Mouse (Mus musculus) neutrophil, adult 65 days (primary cell): ENCODE data around the gene Gm13757. TPM values are rescaled to one million over a fixed set of nuclear protein-coding genes. Genes with fewer than 3 reads are reported as not detected.

Source experiments
- total RNA-seq: library from RNA; stranded (reverse); gene quantifications from 2 replicates; pipeline ENCODE4 v1.2.4, GENCODE M21; 2023

The Gm13757 gene
- not detected in 2 replicates for total RNA-seq

DNA sequence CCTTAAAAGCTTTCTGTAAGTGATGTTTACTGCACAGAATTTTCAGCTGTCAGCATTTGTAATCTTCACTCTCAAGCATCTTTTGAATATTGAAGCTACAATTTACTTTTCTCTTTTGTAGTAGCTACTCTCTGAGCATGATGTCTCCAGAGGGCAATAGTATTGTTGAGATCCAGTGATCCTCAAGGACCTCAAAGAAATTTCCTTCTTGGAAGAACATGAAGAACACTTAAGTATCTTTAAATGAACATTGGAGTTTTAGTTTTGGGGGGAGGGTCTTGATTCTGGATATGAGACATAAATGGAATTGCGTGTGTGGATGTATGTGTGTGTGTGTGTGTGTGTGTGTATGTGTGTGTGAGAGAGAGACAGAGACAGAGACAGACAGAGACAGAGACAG is at the start of gene Gm13757:
Gm13757 (minus strand) TSS at position 101 of the 400 bp plus-strand sequence.

DNA sequence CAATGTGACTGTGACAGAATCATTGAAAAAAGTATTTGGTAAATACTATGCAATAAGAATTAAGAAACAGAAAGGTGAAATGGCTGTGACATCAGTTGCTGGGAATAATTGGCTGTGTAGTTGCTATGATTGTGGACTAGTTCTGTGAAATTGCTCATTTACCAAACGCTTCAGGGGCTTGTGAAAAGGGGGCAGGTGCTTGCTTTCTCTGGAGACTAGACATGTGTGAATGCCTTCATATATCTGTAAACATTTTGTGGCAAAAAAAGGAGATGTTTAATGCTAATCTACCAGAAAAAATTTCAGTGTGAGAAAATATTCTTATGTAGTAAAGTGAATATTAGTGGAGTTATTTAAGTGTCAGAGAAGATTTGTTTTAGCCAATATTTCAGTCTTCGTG is 44.1 kb upstream of the Gm13757 start, which contains the start of gene Olfr1185-ps1:
Olfr1185-ps1 (plus strand) TSS at position 301 of the 400 bp plus-strand sequence.

GRCm38 (mm10) chr2:88483298-88483697 is 34.4 kb upstream of the Gm13757 start, which contains the start of gene Olfr1184:
TSS of gene Olfr1184 (plus strand) at chr2:88483598.

DNA sequence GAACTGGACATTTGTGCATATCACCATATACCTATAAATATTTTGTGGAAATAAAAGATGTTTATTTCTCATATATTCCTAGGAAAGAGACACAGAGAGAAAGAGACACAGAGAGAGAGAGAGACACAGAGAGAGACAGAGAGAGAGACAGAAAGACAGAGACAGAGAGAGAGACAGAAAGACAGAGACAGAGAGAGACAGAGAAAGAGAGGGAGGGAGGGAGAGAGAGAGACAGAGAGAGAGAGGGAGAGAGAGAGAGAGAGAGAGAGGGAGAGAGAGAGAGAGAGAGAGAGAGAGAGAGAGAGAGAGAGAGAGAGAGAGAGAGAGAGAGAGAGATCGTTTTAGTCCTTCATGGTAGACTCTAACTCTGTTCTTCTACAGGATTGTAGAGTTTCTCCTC is 5.6 kb upstream of the Gm13757 start, which contains the start of gene Olfr1183:
Olfr1183 (plus strand) TSS at position 301 of the 400 bp plus-strand sequence.

GRCm38 (mm10) chr2:88426071-88426470 is 22.9 kb downstream of the Gm13757 start, which contains the start of gene Olfr1181:
TSS of gene Olfr1181 (minus strand) at chr2:88426171.

DNA sequence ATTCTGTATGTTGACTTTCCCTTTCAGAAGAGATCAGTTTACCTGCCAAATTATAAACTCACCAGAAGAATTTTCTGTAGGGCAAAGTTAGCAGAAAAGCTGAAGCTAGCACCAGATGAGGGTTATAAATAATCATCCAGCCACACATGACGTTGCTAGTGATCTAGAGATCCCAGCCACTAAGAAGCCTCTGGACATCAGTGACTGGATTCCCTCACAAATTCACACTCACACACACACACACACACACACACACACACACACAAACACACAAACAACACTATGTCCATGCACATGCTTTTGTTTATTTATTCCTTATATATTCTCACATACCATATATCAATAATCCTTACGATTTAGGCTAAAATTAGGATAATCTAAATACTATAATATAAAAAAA is 29.9 kb downstream of the Gm13757 start, which contains the start of gene Olfr1180:
Olfr1180 (minus strand) TSS at position 101 of the 400 bp plus-strand sequence.

DNA sequence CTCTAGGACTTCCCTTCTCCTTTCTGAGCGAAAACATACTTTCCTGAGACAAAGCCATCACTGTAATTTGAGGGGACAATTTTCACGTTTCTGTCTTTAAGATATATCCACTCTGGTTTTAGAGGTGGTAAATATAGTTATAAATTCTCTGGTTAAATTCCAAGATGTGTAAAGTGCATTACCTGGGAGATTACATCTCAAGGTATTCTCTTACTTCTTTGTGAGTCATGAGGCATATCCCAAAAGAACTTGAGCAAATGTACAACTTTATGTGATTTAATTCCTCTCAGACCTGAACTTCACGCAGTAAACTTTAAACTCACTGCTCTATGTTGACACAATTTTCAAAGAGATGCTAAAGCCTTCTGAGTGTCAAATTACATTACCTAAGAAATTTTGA is 42.6 kb downstream of the Gm13757 start, which contains the start of gene Olfr1179:
Olfr1179 (minus strand) TSS at position 101 of the 400 bp plus-strand sequence.

Other genes starting within 250 kb of the Gm13757 start
- not detected in 2 replicates for gene Olfr1170, start 220.8 kb downstream of the Gm13757 start, total RNA-seq
- gene Olfr1173, start 169.3 kb downstream of the Gm13757 start, total RNA-seq, result not detected in 2 replicates
- not detected in 2 replicates for gene Olfr1174-ps, start 134.0 kb downstream of the Gm13757 start, total RNA-seq
- gene Olfr1175-ps, start 121.9 kb downstream of the Gm13757 start, total RNA-seq, result not detected in 2 replicates
- gene Olfr1176, start 112.4 kb downstream of the Gm13757 start, total RNA-seq, result not detected in 2 replicates
- not detected in 2 replicates for gene Olfr1177-ps, start 102.6 kb downstream of the Gm13757 start, total RNA-seq
- not detected in 2 replicates for gene Olfr1178, start 62.1 kb downstream of the Gm13757 start, total RNA-seq
- not detected in 2 replicates for gene Olfr1179, start 42.7 kb downstream of the Gm13757 start, total RNA-seq
- gene Olfr1180, start 30.0 kb downstream of the Gm13757 start, total RNA-seq, result not detected in 2 replicates
- gene Olfr1181, start 23.0 kb downstream of the Gm13757 start, total RNA-seq, result not detected in 2 replicates
- gene Olfr1183, start 5.7 kb upstream of the Gm13757 start, total RNA-seq, result not detected in 2 replicates
- not detected in 2 replicates for gene Olfr1184, start 34.5 kb upstream of the Gm13757 start, total RNA-seq
- gene Olfr1185-ps1, start 44.2 kb upstream of the Gm13757 start, total RNA-seq, result not detected in 2 replicates
- gene Olfr1186, start 69.4 kb upstream of the Gm13757 start, total RNA-seq, result not detected in 2 replicates
- not detected in 2 replicates for gene Olfr1188, start 107.8 kb upstream of the Gm13757 start, total RNA-seq
- gene Olfr1189, start 137.3 kb upstream of the Gm13757 start, total RNA-seq, result not detected in 2 replicates
- 0.06 TPM in 1 of 2 replicates, not detected in the other for gene Olfr1191-ps1, start 191.4 kb upstream of the Gm13757 start, total RNA-seq
- gene Olfr1192-ps1, start 199.4 kb upstream of the Gm13757 start, total RNA-seq, result not detected in 2 replicates
- gene Olfr1193, start 226.5 kb upstream of the Gm13757 start, total RNA-seq, result not detected in 2 replicates
- not detected in 2 replicates for gene Olfr1195, start 240.1 kb upstream of the Gm13757 start, total RNA-seq